Mouse (Mus musculus) small intestine, adult 2 months (tissue): ENCODE measurements around the gene Fzd1.

Source experiments
- CTCF ChIP-seq: fragments of 200-500 bp; IDR thresholded peaks from 2 replicates; pipeline ENCODE4 v1.5.1; 2012; ENCODE audit warnings: low read depth, mild to moderate bottlenecking, control low read depth, inconsistent platforms, low read length, moderate library complexity, mixed read lengths; ENCODE audit not compliant: insufficient replicate concordance, insufficient read length; ENCODE audit errors: extremely low read depth
- POLR2A ChIP-seq: fragments of 200-500 bp; IDR thresholded peaks from 2 replicates; pipeline ENCODE4 v1.6.1; 2012; ENCODE audit warnings: low read depth, mild to moderate bottlenecking, control low read depth, inconsistent platforms, low read length, moderate library complexity

DNA sequence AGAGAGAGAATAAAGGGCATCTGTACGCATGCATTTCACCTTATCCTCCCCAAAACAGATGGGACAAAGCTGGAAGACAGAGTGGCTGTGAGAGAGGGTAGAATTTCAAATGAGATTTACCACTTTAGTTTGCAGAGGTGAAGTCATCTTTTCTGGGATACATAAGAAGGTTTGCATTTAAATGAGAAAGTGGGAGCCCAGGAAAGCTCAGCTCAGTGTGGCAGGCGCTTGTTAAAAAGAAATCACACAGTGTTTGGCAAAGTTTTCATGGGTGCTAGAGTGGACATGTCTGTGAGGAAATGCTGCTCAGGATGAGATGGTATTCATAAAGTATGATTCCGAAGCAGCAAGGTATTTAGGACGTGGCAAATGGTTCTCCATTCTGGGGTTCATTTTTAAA is 15.1 kb downstream of the Fzd1 start:
- TF ChIP-seq POLR2A (no peak), CTCF (no peak)
